Mouse (Mus musculus) thymus, adult 2 months (tissue): ENCODE measurements around the gene Tfdp2. TPM values are rescaled to one million over a fixed set of nuclear protein-coding genes. Genes with fewer than 3 reads are reported as not detected.

ENCODE experiments used
- DNase-seq: peaks from one replicate; pipeline ENCODE4 v3.0.0; 2021
- H3K27ac ChIP-seq: fragments of 200-500 bp; 2 replicates; pipeline ENCODE4 v1.5.1; 2012; ENCODE audit warnings: low read length, control low read depth; ENCODE audit not compliant: control insufficient read depth, insufficient read depth
- H3K27me3 ChIP-seq: fragments of 200-500 bp; 2 replicates; pipeline ENCODE4 v1.6.1; 2012; ENCODE audit warnings: mild to moderate bottlenecking, low read length, moderate library complexity, mixed read lengths; ENCODE audit not compliant: control insufficient read depth, insufficient read depth
- H3K36me3 ChIP-seq: fragments of 200-500 bp; 2 replicates; pipeline ENCODE4 v1.6.1; 2012; ENCODE audit warnings: mild to moderate bottlenecking, low read length, moderate library complexity; ENCODE audit not compliant: control insufficient read depth, insufficient read depth
- H3K4me1 ChIP-seq: fragments of 200-500 bp; replicated peaks from 2 replicates; pipeline ENCODE4 v1.6.1; 2012; ENCODE audit warnings: low read length; ENCODE audit not compliant: control insufficient read depth, insufficient read depth
- H3K4me3 ChIP-seq: fragments of 200-500 bp; 2 replicates; pipeline ENCODE4 v1.5.1; 2012; ENCODE audit warnings: mild to moderate bottlenecking, low read length, control low read depth, moderate library complexity; ENCODE audit not compliant: control insufficient read depth, insufficient read depth
- CTCF ChIP-seq: fragments of 200-500 bp; IDR thresholded peaks from 2 replicates; pipeline ENCODE4 v1.5.1; 2012; ENCODE audit warnings: mild to moderate bottlenecking, control low read depth, low read length, moderate library complexity, borderline replicate concordance; ENCODE audit not compliant: control insufficient read depth, poor library complexity, insufficient read depth; ENCODE audit errors: extremely low read depth
- POLR2A ChIP-seq: fragments of 200-500 bp; IDR thresholded peaks from 2 replicates; pipeline ENCODE4 v1.6.1; 2012; ENCODE audit warnings: mild to moderate bottlenecking, low read length, control low read depth, moderate library complexity; ENCODE audit not compliant: control insufficient read depth, poor library complexity, insufficient read depth; ENCODE audit errors: extremely low read depth
- WGBS: fragments of 180-500 bp; shearing (Covaris S2); methylation state at CpG from one replicate; pipeline ENCODE4 v1.1.7; 2018; 5-methylcytosine and 5-hydroxymethylcytosine counted together
- polyA plus RNA-seq: library from polyadenylated mRNA; depleted of rRNA; stranded (reverse); fragments of >200 nt; gene quantifications from 2 replicates; pipeline ENCODE4 v1.2.3, GENCODE M21; 2012

Tfdp2 gene
- polyA plus RNA-seq, 1 experiment: 17.3 TPM

DNA sequence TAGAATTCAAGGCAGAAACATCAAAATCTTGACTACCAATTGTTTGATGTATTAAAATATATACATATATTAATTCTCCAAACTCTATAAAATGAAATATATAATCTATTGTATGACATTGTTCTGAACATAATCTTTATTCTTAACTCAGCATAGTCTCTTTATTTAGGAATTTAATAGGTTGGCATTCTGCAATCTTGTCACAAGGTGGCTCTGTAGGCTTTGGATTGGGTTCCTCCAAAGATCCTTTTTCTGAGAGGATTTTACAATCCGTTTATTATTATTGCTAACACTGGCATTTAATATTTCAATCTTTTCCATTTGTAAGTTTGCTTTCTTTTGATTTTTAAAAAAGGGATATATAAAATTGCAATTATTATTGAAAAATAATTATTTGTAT lies 88.8 kb downstream of the Tfdp2 start:
- Histone ChIP-seq H3K4me1 (no peaks in the 10 kb centered on the region), H3K27me3 (no peaks in the 10 kb centered on the region), H3K27ac (no peak overlapping the region), H3K36me3 (no peaks in the 10 kb centered on the region), H3K4me3 (no peak overlapping the region)
- DNase-seq: no peak
- TF ChIP-seq CTCF (no peak), POLR2A (no peak)
- WGBS: 48% methylated on average over 1 of the region's 1 CpGs

DNA sequence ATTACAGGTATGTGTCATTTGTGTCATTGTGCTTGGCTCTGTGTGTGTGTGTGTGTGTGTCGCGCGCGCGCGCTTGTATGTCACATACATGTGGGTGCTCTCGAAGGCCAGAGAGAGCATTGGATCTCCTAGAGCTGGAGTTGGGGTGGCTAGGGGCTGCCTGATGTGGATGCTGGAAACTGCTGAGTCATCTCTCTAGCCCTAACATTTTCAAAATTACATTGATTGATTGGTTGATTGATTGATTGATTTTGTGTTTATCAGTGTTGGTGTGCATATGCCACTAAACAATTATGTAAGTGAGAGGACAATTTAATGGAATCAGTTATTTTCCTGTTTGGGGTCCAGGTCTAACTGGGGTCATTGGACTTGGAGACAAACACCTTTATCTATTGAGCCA lies 96.1 kb downstream of the Tfdp2 start:
- no peaks in the 10 kb centered on the region for H3K36me3 ChIP-seq
- H3K27me3 ChIP-seq: no peaks in the 10 kb centered on the region
- TF ChIP-seq POLR2A: no peak
- TF ChIP-seq CTCF: no peak
- DNase-seq: no peak
- 98% methylated on average over 7 of the region's 7 CpGs for WGBS
- H3K4me3 ChIP-seq: no peak overlapping the region
- no peaks in the 10 kb centered on the region for H3K4me1 ChIP-seq
- H3K27ac ChIP-seq: no peak overlapping the region

- Histone ChIP-seq H3K36me3 (peaks cover 5% of the 10 kb centered on the region; the same call in 1 of the 2 replicates), H3K4me1 (no peaks in the 10 kb centered on the region; the same call in 1 of the 2 replicates), H3K4me3 (no peak overlapping the region), H3K27me3 (no peaks in the 10 kb centered on the region), H3K27ac (no peak overlapping the region)
- DNase-seq: no peak
- no peak for TF ChIP-seq CTCF
- TF ChIP-seq POLR2A: no peak
- WGBS: 97% methylated on average over 3 of the region's 3 CpGs
Measured at GRCm38 (mm10) chr9:96299324-96300008, 103.4 kb downstream of the Tfdp2 start.

- H3K27me3 ChIP-seq: no peaks in the 10 kb centered on the region
- DNase-seq: no peak
- TF ChIP-seq POLR2A: no peak
- TF ChIP-seq CTCF: no peak
Measured at GRCm38 (mm10) chr9:96308816-96309215, 112.7 kb downstream of the Tfdp2 start.

DNA sequence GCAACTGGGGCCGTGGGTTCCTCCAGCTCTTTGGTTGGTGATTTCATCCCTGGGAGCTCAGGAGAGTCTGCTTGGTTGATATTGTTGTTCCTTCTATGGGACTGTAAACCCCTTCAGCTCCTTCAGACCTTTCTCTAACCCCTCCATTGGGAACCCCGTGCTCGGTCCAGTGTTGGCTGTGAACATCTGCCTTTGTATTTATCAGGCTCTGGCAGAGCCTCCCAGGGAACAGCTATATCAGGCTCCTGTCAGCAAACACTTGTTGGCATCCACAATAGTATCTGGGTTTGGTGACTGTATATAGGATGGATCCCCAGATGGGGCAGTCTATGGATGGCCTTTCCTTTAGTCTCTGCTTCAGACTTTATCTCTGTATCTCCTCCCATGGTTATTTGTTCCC lies 116.0 kb downstream of the Tfdp2 start:
- no peaks in the 10 kb centered on the region; the same call in 1 of the 2 replicates for H3K36me3 ChIP-seq
- 99% methylated on average over 3 of the region's 3 CpGs for WGBS
- no peaks in the 10 kb centered on the region for H3K27me3 ChIP-seq
- TF ChIP-seq CTCF (no peak), POLR2A (no peak)
- no peak overlapping the region for H3K27ac ChIP-seq
- no peak overlapping the region for H3K4me3 ChIP-seq
- no peaks in the 10 kb centered on the region for H3K4me1 ChIP-seq
- no peak for DNase-seq

More at GRCm38 (mm10) chr9:96308816-96309215, 112.7 kb downstream of the Tfdp2 start:
- Histone ChIP-seq H3K36me3 (no peaks in the 10 kb centered on the region; the same call in 1 of the 2 replicates), H3K27ac (no peak overlapping the region), H3K4me1 (no peaks in the 10 kb centered on the region), H3K4me3 (no peak overlapping the region)
- WGBS: 95% methylated on average over 3 of the region's 3 CpGs

DNA sequence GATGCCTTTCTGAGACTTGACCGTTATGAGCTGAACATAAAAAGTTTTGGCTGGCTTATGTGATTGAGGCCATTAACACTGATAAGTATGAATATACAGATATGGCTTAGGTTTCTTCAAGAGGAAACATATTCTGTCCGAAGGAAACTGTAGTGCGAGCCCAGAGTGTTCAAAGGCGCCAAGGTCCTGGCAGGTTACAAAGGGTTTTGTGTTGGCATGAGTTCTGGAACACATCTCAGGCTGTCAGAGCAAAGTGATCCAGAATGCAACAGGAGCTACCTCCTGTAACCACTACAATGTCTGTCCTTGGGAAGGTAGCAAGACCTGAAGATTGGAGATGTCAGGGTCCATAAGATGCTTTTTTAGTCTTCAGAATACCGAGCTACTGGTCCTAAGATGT lies 123.3 kb downstream of the Tfdp2 start:
- TF ChIP-seq POLR2A (no peak), CTCF (no peak)
- H3K4me1 ChIP-seq: no peaks in the 10 kb centered on the region
- 98% methylated on average over 5 of the region's 5 CpGs for WGBS
- no peaks in the 10 kb centered on the region for H3K36me3 ChIP-seq
- no peaks in the 10 kb centered on the region for H3K27me3 ChIP-seq
- no peak overlapping the region for H3K27ac ChIP-seq
- DNase-seq: no peak
- H3K4me3 ChIP-seq: no peak overlapping the region
